Mouse (Mus musculus): ENCODE measurements around the gene Zfp142. TPM values are rescaled to one million over a fixed set of nuclear protein-coding genes. Genes with fewer than 3 reads are reported as not detected.

Gene Zfp142
- polyA plus RNA-seq, 1 experiment from 2014 or later: 7.4 TPM

- WGBS: under 1% methylated on average over 23 of the region's 24 CpGs
- no peak for ATAC-seq (ENCODE audit: low read depth)
Observed at GRCm38 (mm10) chr1:74587233-74587772, 743 bp downstream of the Zfp142 start.

DNA sequence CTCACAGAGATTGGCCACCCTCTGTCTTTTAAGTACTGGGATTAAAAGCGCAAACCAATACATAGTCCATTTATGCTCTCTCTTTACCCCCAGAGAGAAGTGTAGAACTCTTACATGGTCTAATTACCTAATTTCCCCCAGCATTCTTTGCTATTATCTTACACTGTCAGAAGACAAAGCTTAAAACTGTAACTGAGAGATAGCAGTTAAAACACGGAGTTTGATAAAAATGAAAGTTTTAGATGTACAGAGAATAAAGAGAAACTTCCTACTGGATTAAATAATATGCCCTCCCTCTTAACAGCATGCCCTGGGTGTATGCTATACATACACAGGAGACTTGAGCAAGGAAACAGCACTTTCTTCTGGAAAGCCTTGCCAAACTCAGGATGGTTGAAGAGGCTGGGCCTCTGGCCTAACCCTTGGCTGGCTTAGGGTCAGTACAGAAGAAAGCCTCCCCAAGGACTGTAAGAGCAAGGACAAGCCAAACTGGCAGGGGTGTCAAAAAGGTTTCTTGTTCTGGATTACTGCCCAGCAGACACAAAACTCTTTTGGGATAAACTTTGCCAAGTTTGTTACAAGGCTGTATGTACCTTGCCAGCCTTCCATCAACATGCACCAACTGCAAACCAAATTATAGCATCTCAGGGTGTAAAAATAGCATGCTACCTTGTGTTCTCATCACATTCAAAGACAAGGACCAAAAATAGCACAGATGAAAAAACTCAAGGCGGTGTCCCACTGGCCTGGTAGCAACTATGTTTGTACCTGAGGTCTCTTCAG is 3.2 kb downstream of the Zfp142 start:
- no peaks in the 10 kb centered on the region for H3K27me3 ChIP-seq (replicated peaks; ENCODE audit: control insufficient read depth, insufficient read depth, low read length)
- no peak for ATAC-seq (ENCODE audit: low read depth)
- WGBS: 91% methylated on average over 3 of the region's 3 CpGs
- no peak overlapping the region for H3K4me2 ChIP-seq (ENCODE audit: low read depth, low read length)
- H3K9me3 ChIP-seq (ENCODE audit: control insufficient read depth, low read length): no peaks in the 10 kb centered on the region
- H3K9ac ChIP-seq (ENCODE audit: low read depth, low read length): no peak overlapping the region
- no peak overlapping the region for H3K4me3 ChIP-seq (ENCODE audit: low read depth, low read length)
- peaks cover 33% of the 10 kb centered on the region for H3K36me3 ChIP-seq (ENCODE audit: control insufficient read depth, insufficient read depth, low read length)
- DNase-seq (ENCODE audit: low spot score): no peak
- peaks cover 9% of the 10 kb centered on the region for H3K4me1 ChIP-seq (ENCODE audit: control insufficient read depth, insufficient read depth, low read length)
- no peak overlapping the region for H3K27ac ChIP-seq (replicated peaks; ENCODE audit: low read depth, low read length)

More at GRCm38 (mm10) chr1:74587233-74587772, 743 bp downstream of the Zfp142 start:
- Histone ChIP-seq H3K9ac (ENCODE audit: low read depth, low read length) (peak overlapping the region; percentile 81), H3K27ac (replicated peaks; ENCODE audit: low read depth, low read length) (peak overlapping the region; percentile 89), H3K27me3 (replicated peaks; ENCODE audit: control insufficient read depth, insufficient read depth, low read length) (no peaks in the 10 kb centered on the region), H3K4me3 (ENCODE audit: low read depth, low read length) (peak overlapping the region; percentile 71), H3K9me3 (ENCODE audit: control insufficient read depth, low read length) (no peaks in the 10 kb centered on the region), H3K36me3 (ENCODE audit: control insufficient read depth, insufficient read depth, low read length) (peaks cover 45% of the 10 kb centered on the region), H3K4me1 (ENCODE audit: control insufficient read depth, insufficient read depth, low read length) (peaks cover 9% of the 10 kb centered on the region), H3K4me2 (ENCODE audit: low read depth, low read length) (peak overlapping the region; percentile 82)
- peak; percentile 25 for DNase-seq (ENCODE audit: low spot score)

DNA sequence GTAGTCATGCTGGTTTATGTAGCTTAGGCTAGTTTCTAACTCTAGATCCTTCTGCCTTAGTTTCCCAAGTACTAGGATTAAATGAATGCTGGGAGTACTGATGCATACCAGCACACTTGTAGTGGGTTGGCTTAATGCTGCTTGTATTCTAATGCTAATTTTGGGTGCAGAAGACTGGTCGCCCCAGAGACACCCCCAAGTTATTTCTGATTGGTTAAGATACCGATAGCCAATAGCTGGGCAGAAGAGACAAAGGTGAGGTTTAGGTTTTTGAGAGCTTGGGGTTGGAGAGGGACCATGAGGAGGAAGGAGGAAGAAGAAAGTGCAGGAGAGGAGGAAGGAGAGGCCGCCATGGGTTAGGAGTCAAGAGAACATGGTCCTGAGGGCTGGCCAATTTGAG is 5.4 kb downstream of the Zfp142 start:
- Histone ChIP-seq H3K4me1 (ENCODE audit: control insufficient read depth, insufficient read depth, low read length) (peaks cover 6% of the 10 kb centered on the region), H3K27ac (replicated peaks; ENCODE audit: low read depth, low read length) (no peak overlapping the region), H3K4me3 (ENCODE audit: low read depth, low read length) (no peak overlapping the region), H3K36me3 (ENCODE audit: control insufficient read depth, insufficient read depth, low read length) (peaks cover 54% of the 10 kb centered on the region), H3K9ac (ENCODE audit: low read depth, low read length) (no peak overlapping the region), H3K9me3 (ENCODE audit: control insufficient read depth, low read length) (no peaks in the 10 kb centered on the region), H3K27me3 (replicated peaks; ENCODE audit: control insufficient read depth, insufficient read depth, low read length) (no peaks in the 10 kb centered on the region), H3K4me2 (ENCODE audit: low read depth, low read length) (no peak overlapping the region)
- ATAC-seq (ENCODE audit: low read depth) (no peak), DNase-seq (ENCODE audit: low spot score) (no peak)
- WGBS: 78% methylated on average over 3 of the region's 3 CpGs

DNA sequence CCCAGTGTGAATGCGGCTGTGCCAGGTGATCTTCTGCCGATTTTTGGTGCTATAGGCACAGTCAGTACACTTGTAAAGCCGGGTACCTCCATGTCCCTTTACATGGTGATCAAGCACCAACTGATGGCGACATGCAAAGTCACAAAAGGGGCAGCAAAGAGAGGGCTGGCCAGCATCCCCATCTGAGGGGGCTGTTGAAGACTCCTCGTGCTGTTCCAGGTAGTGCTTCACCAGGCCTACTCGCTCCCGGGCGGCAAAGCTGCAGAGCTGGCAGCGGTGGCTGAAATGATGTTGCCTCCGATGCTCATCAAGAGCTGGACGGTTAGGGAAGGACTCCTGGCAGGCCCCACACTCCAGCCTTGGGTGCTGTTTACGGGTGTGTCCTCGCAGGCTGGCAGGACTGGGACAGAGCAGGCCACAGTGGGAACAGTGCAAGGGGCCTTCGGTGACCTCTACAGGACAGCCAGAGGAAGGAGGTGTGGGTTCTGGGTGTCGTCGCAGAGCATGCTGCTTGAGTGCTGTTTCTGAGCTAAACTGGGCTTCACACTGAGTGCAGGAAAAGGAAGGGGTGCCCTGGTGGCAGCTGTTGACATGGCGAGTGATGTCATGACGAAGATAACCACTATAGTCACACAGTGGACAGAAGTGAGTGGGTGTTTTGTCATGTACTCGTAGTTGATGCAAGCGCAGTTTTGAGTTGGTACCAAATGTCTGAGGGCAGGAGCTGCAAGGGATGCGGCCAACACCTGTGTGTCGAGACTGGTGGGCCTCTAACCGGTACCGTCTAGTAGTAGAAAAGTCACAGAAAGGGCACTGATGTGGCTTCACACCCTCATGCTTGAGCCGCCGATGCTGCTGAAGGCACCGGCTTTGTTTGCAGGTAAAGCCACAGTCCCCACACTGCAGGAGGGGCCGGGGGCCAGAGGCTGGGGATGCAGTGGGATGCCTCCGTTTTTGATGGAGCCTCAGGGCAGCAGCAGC is 18.0 kb downstream of the Zfp142 start:
- DNase-seq (ENCODE audit: low spot score) (no peak), ATAC-seq (ENCODE audit: low read depth) (no peak)
- 89% methylated on average over 29 of the region's 29 CpGs for WGBS
- Histone ChIP-seq H3K4me2 (ENCODE audit: low read depth, low read length) (no peak overlapping the region), H3K9ac (ENCODE audit: low read depth, low read length) (no peak overlapping the region), H3K9me3 (ENCODE audit: control insufficient read depth, low read length) (no peaks in the 10 kb centered on the region), H3K27ac (replicated peaks; ENCODE audit: low read depth, low read length) (no peak overlapping the region), H3K27me3 (replicated peaks; ENCODE audit: control insufficient read depth, insufficient read depth, low read length) (no peaks in the 10 kb centered on the region), H3K4me3 (ENCODE audit: low read depth, low read length) (no peak overlapping the region), H3K4me1 (ENCODE audit: control insufficient read depth, insufficient read depth, low read length) (no peaks in the 10 kb centered on the region), H3K36me3 (ENCODE audit: control insufficient read depth, insufficient read depth, low read length) (peaks cover 95% of the 10 kb centered on the region)

DNA sequence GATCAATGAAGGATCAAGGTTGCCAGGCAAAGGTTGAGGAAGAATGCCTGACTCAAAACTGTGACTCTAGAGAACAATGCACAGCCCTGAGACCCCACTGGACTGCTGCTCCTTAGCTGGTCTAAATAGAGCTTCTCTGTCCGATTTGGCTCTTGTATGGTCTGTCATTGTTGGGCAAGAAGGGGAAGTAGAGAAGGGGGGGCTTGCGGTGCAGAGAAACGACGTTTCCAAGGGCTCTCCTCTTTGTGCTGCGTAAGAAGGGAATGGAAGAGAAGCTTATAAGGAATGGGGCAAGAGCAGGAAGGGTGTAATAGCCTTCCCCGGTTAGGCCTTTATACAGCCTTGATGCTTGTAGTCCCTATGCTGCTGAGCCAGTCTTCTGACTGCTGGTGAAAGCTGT is 22.2 kb downstream of the Zfp142 start:
- H3K4me2 ChIP-seq (ENCODE audit: low read depth, low read length): no peak overlapping the region
- H3K4me3 ChIP-seq (ENCODE audit: low read depth, low read length): no peak overlapping the region
- H3K9ac ChIP-seq (ENCODE audit: low read depth, low read length): no peak overlapping the region
- H3K27me3 ChIP-seq (replicated peaks; ENCODE audit: control insufficient read depth, insufficient read depth, low read length): no peaks in the 10 kb centered on the region
- DNase-seq (ENCODE audit: low spot score) (no peak), ATAC-seq (ENCODE audit: low read depth) (no peak)
- WGBS: 91% methylated on average over 6 of the region's 6 CpGs
- H3K36me3 ChIP-seq (ENCODE audit: control insufficient read depth, insufficient read depth, low read length): peaks cover 65% of the 10 kb centered on the region
- H3K4me1 ChIP-seq (ENCODE audit: control insufficient read depth, insufficient read depth, low read length): no peaks in the 10 kb centered on the region
- H3K9me3 ChIP-seq (ENCODE audit: control insufficient read depth, low read length): no peaks in the 10 kb centered on the region
- H3K27ac ChIP-seq (replicated peaks; ENCODE audit: low read depth, low read length): no peak overlapping the region

- Histone ChIP-seq H3K27ac (replicated peaks; ENCODE audit: low read depth, low read length) (no peak overlapping the region), H3K36me3 (ENCODE audit: control insufficient read depth, insufficient read depth, low read length) (peaks cover 1% of the 10 kb centered on the region), H3K9ac (ENCODE audit: low read depth, low read length) (no peak overlapping the region), H3K4me3 (ENCODE audit: low read depth, low read length) (no peak overlapping the region), H3K27me3 (replicated peaks; ENCODE audit: control insufficient read depth, insufficient read depth, low read length) (no peaks in the 10 kb centered on the region), H3K9me3 (ENCODE audit: control insufficient read depth, low read length) (no peaks in the 10 kb centered on the region), H3K4me2 (ENCODE audit: low read depth, low read length) (no peak overlapping the region), H3K4me1 (ENCODE audit: control insufficient read depth, insufficient read depth, low read length) (no peaks in the 10 kb centered on the region)
- DNase-seq (ENCODE audit: low spot score) (no peak), ATAC-seq (ENCODE audit: low read depth) (no peak)
- WGBS: 80% methylated on average over 5 of the region's 5 CpGs
Observed at GRCm38 (mm10) chr1:74559061-74559460, 29.0 kb downstream of the Zfp142 start.

DNA sequence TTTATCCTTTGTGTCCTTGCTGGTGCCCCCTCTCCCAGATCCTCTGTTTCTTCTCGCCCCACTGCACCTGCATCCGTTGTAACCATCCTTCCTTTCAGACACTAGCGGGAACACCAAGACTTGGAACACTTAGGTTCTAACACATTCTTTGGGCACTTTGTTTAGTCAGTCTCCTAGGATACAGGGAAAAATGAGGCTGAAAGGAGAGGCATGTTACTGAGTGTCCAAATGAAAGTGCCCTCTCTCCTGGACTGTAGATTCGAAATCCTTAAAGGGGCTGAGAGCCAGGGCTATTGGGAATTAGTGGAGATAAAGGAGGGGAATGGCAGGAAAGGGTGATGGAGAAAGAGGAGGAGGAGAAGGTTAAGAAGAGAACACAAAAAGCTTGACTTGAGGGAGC is 43.9 kb downstream of the Zfp142 start, which contains the start of gene Usp37:
Usp37 (minus strand) TSS at position 101 of the 400 bp plus-strand sequence.
- Histone ChIP-seq H3K36me3 (ENCODE audit: control insufficient read depth, insufficient read depth, low read length) (no peaks in the 10 kb centered on the region), H3K9me3 (ENCODE audit: control insufficient read depth, low read length) (no peaks in the 10 kb centered on the region), H3K27me3 (replicated peaks; ENCODE audit: control insufficient read depth, insufficient read depth, low read length) (no peaks in the 10 kb centered on the region), H3K9ac (ENCODE audit: low read depth, low read length) (no peak within 1 kb of the TSS), H3K27ac (replicated peaks; ENCODE audit: low read depth, low read length) (no peak within 1 kb of the TSS), H3K4me1 (ENCODE audit: control insufficient read depth, insufficient read depth, low read length) (no peaks in the 10 kb centered on the region; the same call in 1 of the 2 replicates), H3K4me3 (ENCODE audit: low read depth, low read length) (no peak within 1 kb of the TSS), H3K4me2 (ENCODE audit: low read depth, low read length) (no peak within 1 kb of the TSS)
- ATAC-seq (ENCODE audit: low read depth): no peak
- DNase-seq (ENCODE audit: low spot score): no peak
- 85% methylated on average over 4 of the region's 4 CpGs for WGBS

- ATAC-seq (ENCODE audit: low read depth): 0 out of 2 replicates have a peak, but pooled peaks have one; percentile 30
- no peaks in the 10 kb centered on the region for H3K9me3 ChIP-seq (ENCODE audit: control insufficient read depth, low read length)
- DNase-seq (ENCODE audit: low spot score): peak; percentile 47
- H3K36me3 ChIP-seq (ENCODE audit: control insufficient read depth, insufficient read depth, low read length): no peaks in the 10 kb centered on the region
- H3K4me1 ChIP-seq (ENCODE audit: control insufficient read depth, insufficient read depth, low read length): no peaks in the 10 kb centered on the region; the same call in 1 of the 2 replicates
- H3K4me3 ChIP-seq (ENCODE audit: low read depth, low read length): no peak within 1 kb of the TSS
- peak within 1 kb of the TSS; percentile 11; the same call in 1 of the 2 replicates for H3K4me2 ChIP-seq (ENCODE audit: low read depth, low read length)
- H3K27ac ChIP-seq (replicated peaks; ENCODE audit: low read depth, low read length): no peak within 1 kb of the TSS
- H3K27me3 ChIP-seq (replicated peaks; ENCODE audit: control insufficient read depth, insufficient read depth, low read length): no peaks in the 10 kb centered on the region
- 3% methylated on average over 6 of the region's 6 CpGs for WGBS
- no peak within 1 kb of the TSS for H3K9ac ChIP-seq (ENCODE audit: low read depth, low read length)
Observed at GRCm38 (mm10) chr1:74542451-74542961, 45.5 kb downstream of the Zfp142 start, which contains the start of gene Plcd4. Plcd4 (plus strand) TSS chr1:74542888.

All from embryonic facial prominence, embryonic 14.5 days (tissue).